Mouse (Mus musculus): ENCODE measurements around the gene Atp6v0a1. TPM values are rescaled to one million over a fixed set of nuclear protein-coding genes. Genes with fewer than 3 reads are reported as not detected.

The Atp6v0a1 gene
- polyA plus RNA-seq, 1 experiment, result 45.0 TPM

DNA sequence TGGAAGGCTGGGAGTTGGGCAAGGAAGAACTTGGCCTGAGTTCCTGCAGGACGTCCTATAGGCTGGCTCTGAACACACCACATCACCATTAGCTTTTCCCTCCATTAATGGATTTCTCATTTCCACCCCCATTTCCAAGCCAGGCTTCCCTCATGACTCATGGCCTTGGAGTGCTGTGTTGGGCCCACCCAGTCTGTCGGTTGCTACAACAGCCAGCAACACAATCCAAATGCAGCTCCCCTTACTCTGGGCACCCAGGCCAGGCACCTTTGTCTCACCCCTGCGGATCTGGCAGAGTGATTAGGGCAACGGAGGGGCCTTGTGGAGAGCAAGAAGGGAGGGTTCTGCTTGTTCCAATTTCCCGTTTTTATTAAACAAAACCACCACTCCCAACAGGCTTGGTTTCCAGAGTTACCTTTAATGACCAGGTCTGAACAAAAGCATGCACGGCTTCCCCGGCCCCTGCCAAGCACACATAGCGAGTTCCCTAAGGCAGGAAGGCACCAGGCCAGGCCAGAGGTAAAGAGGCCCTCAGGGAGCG, 46.8 kb upstream of the Atp6v0a1 start:
- Histone ChIP-seq H3K27me3 (ENCODE audit: control insufficient read depth, insufficient read depth, insufficient read length) (no peaks in the 10 kb centered on the region), H3K36me3 (ENCODE audit: control insufficient read depth, insufficient read depth) (peaks cover 8% of the 10 kb centered on the region), H3K4me3 (no peak overlapping the region), H3K79me2 (ENCODE audit: control insufficient read depth, insufficient read depth) (peaks cover 94% of the 10 kb centered on the region), H3K4me2 (ENCODE audit: low read depth) (peak overlapping the region; percentile 81), H3ac (ENCODE audit: control insufficient read depth, insufficient read length) (no peak overlapping the region)
- TF ChIP-seq POLR2A (IDR thresholded peaks at IDR 0.05; ENCODE audit: insufficient read length, low read depth), result peak; percentile 5
- TF ChIP-seq MYOD1 (IDR thresholded peaks at IDR 0.05; ENCODE audit: control insufficient read depth in 1 of 3, insufficient read length in 2 of 3, low read depth in 2 of 3), result peak in 1 of 3 experiments; percentile 36
- no peak for TF ChIP-seq E2F4 (IDR thresholded peaks at IDR 0.05; ENCODE audit: insufficient read depth)

GRCm38 (mm10) chr11:100963647-100964046, 45.6 kb upstream of the Atp6v0a1 start:
- Histone ChIP-seq H3K4me3 (no peak overlapping the region), H3ac (ENCODE audit: control insufficient read depth, insufficient read length) (no peak overlapping the region), H3K4me2 (ENCODE audit: low read depth) (peak overlapping the region; percentile 81), H3K79me2 (ENCODE audit: control insufficient read depth, insufficient read depth) (peaks cover 99% of the 10 kb centered on the region), H3K27me3 (ENCODE audit: control insufficient read depth, insufficient read depth, insufficient read length) (no peaks in the 10 kb centered on the region), H3K36me3 (ENCODE audit: control insufficient read depth, insufficient read depth) (no peaks in the 10 kb centered on the region)
- TF ChIP-seq POLR2A (IDR thresholded peaks at IDR 0.05; ENCODE audit: insufficient read length, low read depth) (peak; percentile 11), SRF (IDR thresholded peaks at IDR 0.05; ENCODE audit: control insufficient read depth, insufficient read length, low read depth) (no peak), POLR2AphosphoS2 (IDR thresholded peaks at IDR 0.05; ENCODE audit: insufficient read length, low read depth) (peak; percentile 44), MYOG (IDR thresholded peaks at IDR 0.05; ENCODE audit: control insufficient read depth in 1 of 3, insufficient read depth in 1 of 3, insufficient read length in 2 of 3, low read depth in 2 of 3) (no peak), MAX (IDR thresholded peaks at IDR 0.05; ENCODE audit: low read depth) (no peak)

GRCm38 (mm10) chr11:100964180-100964579, 45.1 kb upstream of the Atp6v0a1 start:
- Histone ChIP-seq H3K36me3 (ENCODE audit: control insufficient read depth, insufficient read depth) (no peaks in the 10 kb centered on the region), H3ac (ENCODE audit: control insufficient read depth, insufficient read length) (no peak overlapping the region), H3K27me3 (ENCODE audit: control insufficient read depth, insufficient read depth, insufficient read length) (no peaks in the 10 kb centered on the region), H3K79me2 (ENCODE audit: control insufficient read depth, insufficient read depth) (peaks cover 99% of the 10 kb centered on the region), H3K4me2 (ENCODE audit: low read depth) (peak overlapping the region; percentile 81), H3K4me3 (no peak overlapping the region)
- TF ChIP-seq TCF3 (IDR thresholded peaks at IDR 0.05; ENCODE audit: insufficient read length, low read depth), result no peak
- TF ChIP-seq TCF12 (IDR thresholded peaks at IDR 0.05; ENCODE audit: insufficient read depth, poor library complexity, severe bottlenecking), result no peak
- no peak for TF ChIP-seq USF1 (IDR thresholded peaks at IDR 0.05; ENCODE audit: low read depth)
- TF ChIP-seq E2F4 (IDR thresholded peaks at IDR 0.05; ENCODE audit: insufficient read depth), result no peak
- no peak for TF ChIP-seq MYOG (IDR thresholded peaks at IDR 0.05; ENCODE audit: control insufficient read depth in 1 of 3, insufficient read depth in 1 of 3, insufficient read length in 2 of 3, low read depth in 2 of 3)
- no peak for TF ChIP-seq MYOD1 (IDR thresholded peaks at IDR 0.05; ENCODE audit: control insufficient read depth in 1 of 3, insufficient read length in 2 of 3, low read depth in 2 of 3)
- TF ChIP-seq SRF (IDR thresholded peaks at IDR 0.05; ENCODE audit: control insufficient read depth, insufficient read length, low read depth), result no peak
- TF ChIP-seq MAX (IDR thresholded peaks at IDR 0.05; ENCODE audit: low read depth), result no peak
- TF ChIP-seq POLR2AphosphoS2 (IDR thresholded peaks at IDR 0.05; ENCODE audit: insufficient read length, low read depth), result no peak
- no peak for TF ChIP-seq CEBPB (IDR thresholded peaks at IDR 0.05; ENCODE audit: insufficient read depth, poor library complexity, severe bottlenecking)
- TF ChIP-seq REST (IDR thresholded peaks at IDR 0.05; ENCODE audit: insufficient read depth, insufficient read length), result no peak
- TF ChIP-seq POLR2A (IDR thresholded peaks at IDR 0.05; ENCODE audit: insufficient read length, low read depth), result no peak

DNA sequence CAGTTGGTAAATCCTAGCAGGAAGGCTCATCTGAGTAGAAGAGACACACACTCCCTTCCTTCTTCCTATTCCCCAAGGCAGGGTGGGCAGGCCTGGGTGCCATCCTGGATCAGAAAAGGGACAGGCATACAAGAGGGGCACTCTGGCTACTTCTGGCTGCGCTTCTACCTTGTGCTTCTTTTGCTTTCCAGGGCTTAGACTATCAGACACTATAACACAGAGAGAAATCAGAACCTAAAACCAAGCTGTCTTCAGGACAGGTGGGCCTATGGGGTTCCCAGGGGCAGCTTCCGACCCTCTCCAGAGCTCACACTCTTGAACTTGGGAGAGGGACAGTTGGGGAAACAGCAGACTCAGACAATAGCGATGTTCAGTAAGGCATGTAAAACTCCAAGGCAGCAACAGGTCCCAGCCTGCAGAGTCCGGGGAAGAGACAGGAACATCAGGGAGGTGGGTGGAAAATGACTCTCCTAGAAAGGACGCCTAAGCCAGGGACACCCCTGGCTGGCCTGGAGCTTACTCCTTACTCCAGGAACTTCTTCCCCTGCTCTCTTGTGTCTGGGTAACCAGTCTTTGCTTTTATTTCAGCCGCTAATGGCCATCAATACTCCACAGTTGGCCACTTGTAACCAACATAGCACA, 44.2 kb upstream of the Atp6v0a1 start:
- Histone ChIP-seq H3K4me3 (no peak overlapping the region), H3K79me2 (ENCODE audit: control insufficient read depth, insufficient read depth) (peaks cover 99% of the 10 kb centered on the region), H3K27me3 (ENCODE audit: control insufficient read depth, insufficient read depth, insufficient read length) (no peaks in the 10 kb centered on the region), H3K4me2 (ENCODE audit: low read depth) (peak overlapping the region; percentile 81), H3ac (ENCODE audit: control insufficient read depth, insufficient read length) (no peak overlapping the region), H3K36me3 (ENCODE audit: control insufficient read depth, insufficient read depth) (no peaks in the 10 kb centered on the region)
- no peak for TF ChIP-seq MYOG (IDR thresholded peaks at IDR 0.05; ENCODE audit: control insufficient read depth in 1 of 3, insufficient read depth in 1 of 3, insufficient read length in 2 of 3, low read depth in 2 of 3)
- no peak for TF ChIP-seq MYOD1 (IDR thresholded peaks at IDR 0.05; ENCODE audit: control insufficient read depth in 1 of 3, insufficient read length in 2 of 3, low read depth in 2 of 3)

GRCm38 (mm10) chr11:100965760-100966159, 43.5 kb upstream of the Atp6v0a1 start:
- Histone ChIP-seq H3K79me2 (ENCODE audit: control insufficient read depth, insufficient read depth) (peaks cover 95% of the 10 kb centered on the region), H3K4me3 (peak overlapping the region; percentile 98), H3ac (ENCODE audit: control insufficient read depth, insufficient read length) (no peak overlapping the region), H3K27me3 (ENCODE audit: control insufficient read depth, insufficient read depth, insufficient read length) (no peaks in the 10 kb centered on the region), H3K36me3 (ENCODE audit: control insufficient read depth, insufficient read depth) (no peaks in the 10 kb centered on the region), H3K4me2 (ENCODE audit: low read depth) (peak overlapping the region; percentile 81)
- TF ChIP-seq CEBPB (IDR thresholded peaks at IDR 0.05; ENCODE audit: insufficient read depth, poor library complexity, severe bottlenecking) (no peak), TCF3 (IDR thresholded peaks at IDR 0.05; ENCODE audit: insufficient read length, low read depth) (no peak), REST (IDR thresholded peaks at IDR 0.05; ENCODE audit: insufficient read depth, insufficient read length) (no peak), USF1 (IDR thresholded peaks at IDR 0.05; ENCODE audit: low read depth) (no peak), TCF12 (IDR thresholded peaks at IDR 0.05; ENCODE audit: insufficient read depth, poor library complexity, severe bottlenecking) (no peak), MYOD1 (IDR thresholded peaks at IDR 0.05; ENCODE audit: control insufficient read depth in 1 of 3, insufficient read length in 2 of 3, low read depth in 2 of 3) (no peak), E2F4 (IDR thresholded peaks at IDR 0.05; ENCODE audit: insufficient read depth) (no peak), MYOG (IDR thresholded peaks at IDR 0.05; ENCODE audit: control insufficient read depth in 1 of 3, insufficient read depth in 1 of 3, insufficient read length in 2 of 3, low read depth in 2 of 3) (no peak), POLR2AphosphoS2 (IDR thresholded peaks at IDR 0.05; ENCODE audit: insufficient read length, low read depth) (no peak), POLR2A (IDR thresholded peaks at IDR 0.05; ENCODE audit: insufficient read length, low read depth) (no peak), SRF (IDR thresholded peaks at IDR 0.05; ENCODE audit: control insufficient read depth, insufficient read length, low read depth) (no peak), MAX (IDR thresholded peaks at IDR 0.05; ENCODE audit: low read depth) (no peak)
